Mouse (Mus musculus) liver, embryonic 13.5 days (tissue): ENCODE results near the gene Kcnrg. TPM values are rescaled to one million over a fixed set of nuclear protein-coding genes. Genes with fewer than 3 reads are reported as not detected.
A peak's percentile ranks its signal among the peaks of the same experiment; 100 is the strongest.
"Not testable (repeated sequence)": the region's sequence is repeated elsewhere in the genome, so short reads cannot be mapped to it uniquely, and the experiment has no call there.

Experiments used
- ATAC-seq: fragments of 200-750 bp; cut with Nextera tagmentation; 2 replicates; pipeline ENCODE4 v1.8.0; 2017; ENCODE audit warnings: low read depth, mild to moderate bottlenecking, moderate number of reproducible peaks, moderate library complexity
- DNase-seq: peaks from one replicate; pipeline ENCODE4 v3.0.0; 2022
- H3K27ac ChIP-seq: fragments of 300-500 bp; sonication (generic); 2 replicates; pipeline ENCODE4 v1.5.1; 2015; ENCODE audit warnings: moderate library complexity, mild to moderate bottlenecking, inconsistent platforms
- H3K27me3 ChIP-seq: fragments of 300-500 bp; sonication (generic); 2 replicates; pipeline ENCODE4 v1.6.1; 2015; ENCODE audit warnings: mild to moderate bottlenecking, inconsistent platforms
- H3K36me3 ChIP-seq: fragments of 300-500 bp; sonication (generic); 2 replicates; pipeline ENCODE4 v1.6.1; 2015; ENCODE audit warnings: mild to moderate bottlenecking, inconsistent platforms
- H3K4me1 ChIP-seq: fragments of 300-500 bp; sonication (generic); replicated peaks from 2 replicates; pipeline ENCODE4 v1.6.1; 2015; ENCODE audit warnings: inconsistent platforms
- H3K4me2 ChIP-seq: fragments of 300-500 bp; sonication (generic); 2 replicates; pipeline ENCODE4 v1.6.1; 2015; ENCODE audit warnings: inconsistent platforms, mild to moderate bottlenecking, moderate library complexity
- H3K4me3 ChIP-seq: fragments of 300-500 bp; sonication (generic); replicated peaks from 2 replicates; pipeline ENCODE4 v1.5.1; 2015; ENCODE audit warnings: mild to moderate bottlenecking, inconsistent platforms
- H3K9ac ChIP-seq: fragments of 300-500 bp; sonication (generic); 2 replicates; pipeline ENCODE4 v1.6.1; 2015; ENCODE audit warnings: mild to moderate bottlenecking, inconsistent platforms
- H3K9me3 ChIP-seq: fragments of 300-500 bp; sonication (generic); replicated peaks from 2 replicates; pipeline ENCODE4 v1.6.1; 2016; ENCODE audit warnings: inconsistent platforms
- WGBS: fragments of 180-500 bp; shearing (Covaris S2); methylation state at CpG from one replicate; pipeline ENCODE4 v1.1.7; 2015; ENCODE audit not compliant: insufficient replicate concordance; 5-methylcytosine and 5-hydroxymethylcytosine counted together
- polyA plus RNA-seq: library from polyadenylated mRNA; unstranded; fragments of >200 nt; fragmentation: Nextera tagmentation; extraction: Ambion mirVana; gene quantifications from 2 replicates; pipeline ENCODE4 v1.2.1, GENCODE M21; 2015

Gene Kcnrg
- polyA plus RNA-seq: 0.07 and 0.23 TPM in 2 replicates

- no peak for DNase-seq
- no peak within 1 kb of the TSS for H3K9ac ChIP-seq
- H3K4me2 ChIP-seq: no peak within 1 kb of the TSS
- H3K27ac ChIP-seq: no peak within 1 kb of the TSS
- H3K4me1 ChIP-seq: no peaks in the 10 kb centered on the region; the same call in 1 of the 2 replicates
- H3K36me3 ChIP-seq: peaks cover 20% of the 10 kb centered on the region
- no peak within 1 kb of the TSS for H3K4me3 ChIP-seq
- no peak for ATAC-seq
- H3K27me3 ChIP-seq: no peaks in the 10 kb centered on the region
- 73% methylated on average over 3 of the region's 3 CpGs for WGBS
- no peaks in the 10 kb centered on the region for H3K9me3 ChIP-seq
These were observed at the start of gene Kcnrg for GRCm38 (mm10) chr14:61607157-61607556. TSS of gene Kcnrg (plus strand) at chr14:61607457.

GRCm38 (mm10) chr14:61558901-61559300 lies 48.4 kb upstream of the Kcnrg start:
- no peaks in the 10 kb centered on the region for H3K36me3 ChIP-seq
- H3K4me3 ChIP-seq: no peak overlapping the region
- H3K4me2 ChIP-seq: no peak overlapping the region
- 82% methylated on average over 6 of the region's 6 CpGs for WGBS
- H3K9ac ChIP-seq: no peak overlapping the region
- DNase-seq (no peak), ATAC-seq (no peak)
- no peaks in the 10 kb centered on the region for H3K9me3 ChIP-seq
- no peak overlapping the region for H3K27ac ChIP-seq
- no peaks in the 10 kb centered on the region for H3K27me3 ChIP-seq
- H3K4me1 ChIP-seq: peaks cover 28% of the 10 kb centered on the region

GRCm38 (mm10) chr14:61559856-61560255 lies 47.4 kb upstream of the Kcnrg start:
- 63% methylated on average over 3 of the region's 3 CpGs for WGBS
- Histone ChIP-seq H3K4me2 (no peak overlapping the region), H3K36me3 (no peaks in the 10 kb centered on the region), H3K4me3 (no peak overlapping the region), H3K9me3 (no peaks in the 10 kb centered on the region), H3K27ac (no peak overlapping the region), H3K4me1 (peaks cover 22% of the 10 kb centered on the region), H3K27me3 (no peaks in the 10 kb centered on the region), H3K9ac (no peak overlapping the region)
- no peak for DNase-seq
- no peak for ATAC-seq

- not testable (repeated sequence) for H3K36me3 ChIP-seq, H3K4me1 ChIP-seq, H3K27ac ChIP-seq, ATAC-seq, H3K4me2 ChIP-seq, DNase-seq, H3K4me3 ChIP-seq, H3K27me3 ChIP-seq, H3K9me3 ChIP-seq, H3K9ac ChIP-seq
- WGBS: 41% methylated on average over 4 of the region's 4 CpGs
These were observed 41.0 kb upstream of the Kcnrg start for GRCm38 (mm10) chr14:61566211-61566610.

- WGBS: 43% methylated on average over 2 of the region's 2 CpGs
These were observed 37.9 kb upstream of the Kcnrg start for GRCm38 (mm10) chr14:61569344-61569743.

GRCm38 (mm10) chr14:61571366-61571765 lies 35.9 kb upstream of the Kcnrg start:
- Histone ChIP-seq H3K9me3 (no peaks in the 10 kb centered on the region), H3K27me3 (no peaks in the 10 kb centered on the region), H3K4me2 (no peak overlapping the region), H3K36me3 (no peaks in the 10 kb centered on the region), H3K9ac (no peak overlapping the region), H3K27ac (no peak overlapping the region), H3K4me1 (no peaks in the 10 kb centered on the region), H3K4me3 (no peak overlapping the region)
- peak; percentile 61 for DNase-seq
- no peak for ATAC-seq
- WGBS: 11% methylated on average over 4 of the region's 4 CpGs

More at GRCm38 (mm10) chr14:61569344-61569743, 37.9 kb upstream of the Kcnrg start:
- H3K4me3 ChIP-seq: no peak overlapping the region
- no peak for ATAC-seq
- no peaks in the 10 kb centered on the region for H3K27me3 ChIP-seq
- no peak overlapping the region for H3K4me2 ChIP-seq
- no peak overlapping the region for H3K9ac ChIP-seq
- no peaks in the 10 kb centered on the region for H3K36me3 ChIP-seq
- no peaks in the 10 kb centered on the region for H3K4me1 ChIP-seq
- no peak for DNase-seq
- no peak overlapping the region for H3K27ac ChIP-seq
- H3K9me3 ChIP-seq: no peaks in the 10 kb centered on the region

- no peaks in the 10 kb centered on the region for H3K36me3 ChIP-seq
- ATAC-seq: no peak
These were observed 35.1 kb upstream of the Kcnrg start for GRCm38 (mm10) chr14:61572131-61572530.

GRCm38 (mm10) chr14:61575066-61575465 lies 32.2 kb upstream of the Kcnrg start:
- no peak overlapping the region for H3K4me2 ChIP-seq
- H3K9ac ChIP-seq: no peak overlapping the region
- ATAC-seq: no peak
- H3K36me3 ChIP-seq: no peaks in the 10 kb centered on the region
- H3K4me1 ChIP-seq: no peaks in the 10 kb centered on the region
- no peak overlapping the region for H3K27ac ChIP-seq
- DNase-seq: no peak
- 82% methylated on average over 10 of the region's 10 CpGs for WGBS
- no peaks in the 10 kb centered on the region for H3K27me3 ChIP-seq
- H3K4me3 ChIP-seq: no peak overlapping the region
- no peaks in the 10 kb centered on the region for H3K9me3 ChIP-seq

More at GRCm38 (mm10) chr14:61572131-61572530, 35.1 kb upstream of the Kcnrg start:
- Histone ChIP-seq H3K9ac (no peak overlapping the region), H3K9me3 (no peaks in the 10 kb centered on the region), H3K4me1 (no peaks in the 10 kb centered on the region), H3K4me2 (no peak overlapping the region), H3K27me3 (no peaks in the 10 kb centered on the region), H3K27ac (no peak overlapping the region), H3K4me3 (no peak overlapping the region)
- 65% methylated on average over 2 of the region's 2 CpGs for WGBS
- DNase-seq: no peak

GRCm38 (mm10) chr14:61575941-61576340 lies 31.3 kb upstream of the Kcnrg start:
- H3K36me3 ChIP-seq: no peaks in the 10 kb centered on the region
- H3K27ac ChIP-seq: no peak overlapping the region
- no peak overlapping the region for H3K4me2 ChIP-seq
- no peak overlapping the region for H3K9ac ChIP-seq
- no peaks in the 10 kb centered on the region for H3K27me3 ChIP-seq
- WGBS: 67% methylated on average over 8 of the region's 8 CpGs
- H3K4me1 ChIP-seq: no peaks in the 10 kb centered on the region
- DNase-seq (no peak), ATAC-seq (no peak)
- H3K4me3 ChIP-seq: no peak overlapping the region
- no peaks in the 10 kb centered on the region for H3K9me3 ChIP-seq

- Histone ChIP-seq H3K9ac (no peak overlapping the region), H3K36me3 (no peaks in the 10 kb centered on the region), H3K4me3 (no peak overlapping the region), H3K4me2 (no peak overlapping the region), H3K9me3 (no peaks in the 10 kb centered on the region), H3K4me1 (no peaks in the 10 kb centered on the region), H3K27me3 (no peaks in the 10 kb centered on the region), H3K27ac (no peak overlapping the region)
- ATAC-seq (no peak), DNase-seq (no peak)
- 20% methylated on average over 4 of the region's 4 CpGs for WGBS
These were observed 17.8 kb upstream of the Kcnrg start for GRCm38 (mm10) chr14:61589288-61590065.

GRCm38 (mm10) chr14:61596719-61597426 lies 10.4 kb upstream of the Kcnrg start:
- Histone ChIP-seq H3K27ac (no peak overlapping the region), H3K9ac (no peak overlapping the region), H3K27me3 (no peaks in the 10 kb centered on the region), H3K4me3 (no peak overlapping the region), H3K9me3 (no peaks in the 10 kb centered on the region), H3K4me1 (peaks cover 33% of the 10 kb centered on the region), H3K36me3 (0 out of 2 replicates have a peak, but pooled peaks cover 5% of the 10 kb centered on the region), H3K4me2 (no peak overlapping the region)
- ATAC-seq (no peak), DNase-seq (no peak)
- WGBS: 70% methylated on average over 9 of the region's 9 CpGs
